Mouse (Mus musculus): Measurements from ENCODE around the gene Trio. TPM values are rescaled to one million over a fixed set of nuclear protein-coding genes. Genes with fewer than 3 reads are reported as not detected.
A peak's percentile ranks its signal among the peaks of the same experiment; 100 is the strongest.

Trio gene
- polyA plus RNA-seq, 1 experiment, result 56.3 TPM

DNA sequence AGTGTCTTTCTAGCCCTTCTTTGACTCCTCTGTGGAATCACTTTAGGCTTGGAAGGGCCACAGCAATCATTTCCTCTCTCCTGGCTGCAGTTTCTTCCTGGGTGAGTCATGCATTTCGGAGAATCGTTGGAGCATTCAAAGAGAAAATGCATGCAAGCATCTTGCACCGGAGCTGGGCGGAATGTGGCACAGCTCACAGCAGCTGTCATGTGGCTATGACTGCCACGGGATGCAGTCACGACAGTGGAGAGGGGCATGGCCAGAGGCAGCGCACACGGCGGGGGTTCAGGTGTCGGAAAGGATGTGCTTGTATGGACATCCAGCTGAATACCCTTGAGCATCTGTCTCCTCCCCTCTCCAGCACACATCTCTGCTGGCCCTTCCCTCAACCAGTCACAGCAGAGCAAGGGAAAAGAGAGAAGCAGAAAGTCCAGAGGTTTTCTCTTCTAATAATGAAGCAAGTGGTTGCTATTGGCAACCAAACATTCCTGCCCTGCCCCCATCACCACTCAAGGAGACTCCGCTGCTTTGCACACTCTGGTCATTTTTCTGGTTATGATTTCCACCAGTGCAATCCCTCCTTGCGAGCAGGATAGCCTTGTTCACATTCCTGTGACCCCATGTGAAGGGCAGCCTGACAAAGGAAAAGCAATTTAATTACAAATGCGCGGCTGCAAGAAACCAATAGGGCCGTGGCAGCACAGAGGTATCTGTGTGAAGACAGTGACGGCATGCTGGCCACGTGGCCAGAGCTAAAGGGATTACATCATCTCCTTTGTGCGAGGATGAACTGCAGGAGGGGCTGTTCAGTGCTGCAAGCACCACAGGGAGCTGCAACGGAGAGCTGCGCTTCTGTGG is 88.4 kb downstream of the Trio start:
- no peaks in the 10 kb centered on the region for H3K36me3 ChIP-seq (ENCODE audit: control insufficient read depth, insufficient read depth)
- TF ChIP-seq REST (IDR thresholded peaks at IDR 0.05; ENCODE audit: insufficient read depth, insufficient read length) (peak; percentile 23), MYOG (IDR thresholded peaks at IDR 0.05; ENCODE audit: control insufficient read depth in 1 of 3, insufficient read depth in 1 of 3, insufficient read length in 2 of 3, low read depth in 2 of 3) (peak; percentile 72 to 99 (median 99)), USF1 (IDR thresholded peaks at IDR 0.05; ENCODE audit: low read depth) (peak; percentile 99), SRF (IDR thresholded peaks at IDR 0.05; ENCODE audit: control insufficient read depth, insufficient read length, low read depth) (peak; percentile 96), MAX (IDR thresholded peaks at IDR 0.05; ENCODE audit: low read depth) (peak; percentile 96), TCF3 (IDR thresholded peaks at IDR 0.05; ENCODE audit: insufficient read length, low read depth) (peak; percentile 91), E2F4 (IDR thresholded peaks at IDR 0.05; ENCODE audit: insufficient read depth) (no peak), POLR2AphosphoS2 (IDR thresholded peaks at IDR 0.05; ENCODE audit: insufficient read length, low read depth) (peak; percentile 63), MYOD1 (IDR thresholded peaks at IDR 0.05; ENCODE audit: control insufficient read depth in 1 of 3, insufficient read length in 2 of 3, low read depth in 2 of 3) (peak in 2 of 3 experiments; percentile 98 to 100), TCF12 (IDR thresholded peaks at IDR 0.05; ENCODE audit: insufficient read depth, poor library complexity, severe bottlenecking) (peak; percentile 78), POLR2A (IDR thresholded peaks at IDR 0.05; ENCODE audit: insufficient read length, low read depth) (peak; percentile 52), CEBPB (IDR thresholded peaks at IDR 0.05; ENCODE audit: insufficient read depth, poor library complexity, severe bottlenecking) (peak; percentile 77)
- H3K27me3 ChIP-seq (ENCODE audit: control insufficient read depth, insufficient read depth, insufficient read length), result no peaks in the 10 kb centered on the region
- H3ac ChIP-seq (ENCODE audit: control insufficient read depth, insufficient read length), result no peak overlapping the region
- peaks cover 87% of the 10 kb centered on the region for H3K79me2 ChIP-seq (ENCODE audit: control insufficient read depth, insufficient read depth)
- H3K4me2 ChIP-seq (ENCODE audit: low read depth), result peak overlapping the region; percentile 93
- H3K4me3 ChIP-seq, result peak overlapping the region; percentile 14

DNA sequence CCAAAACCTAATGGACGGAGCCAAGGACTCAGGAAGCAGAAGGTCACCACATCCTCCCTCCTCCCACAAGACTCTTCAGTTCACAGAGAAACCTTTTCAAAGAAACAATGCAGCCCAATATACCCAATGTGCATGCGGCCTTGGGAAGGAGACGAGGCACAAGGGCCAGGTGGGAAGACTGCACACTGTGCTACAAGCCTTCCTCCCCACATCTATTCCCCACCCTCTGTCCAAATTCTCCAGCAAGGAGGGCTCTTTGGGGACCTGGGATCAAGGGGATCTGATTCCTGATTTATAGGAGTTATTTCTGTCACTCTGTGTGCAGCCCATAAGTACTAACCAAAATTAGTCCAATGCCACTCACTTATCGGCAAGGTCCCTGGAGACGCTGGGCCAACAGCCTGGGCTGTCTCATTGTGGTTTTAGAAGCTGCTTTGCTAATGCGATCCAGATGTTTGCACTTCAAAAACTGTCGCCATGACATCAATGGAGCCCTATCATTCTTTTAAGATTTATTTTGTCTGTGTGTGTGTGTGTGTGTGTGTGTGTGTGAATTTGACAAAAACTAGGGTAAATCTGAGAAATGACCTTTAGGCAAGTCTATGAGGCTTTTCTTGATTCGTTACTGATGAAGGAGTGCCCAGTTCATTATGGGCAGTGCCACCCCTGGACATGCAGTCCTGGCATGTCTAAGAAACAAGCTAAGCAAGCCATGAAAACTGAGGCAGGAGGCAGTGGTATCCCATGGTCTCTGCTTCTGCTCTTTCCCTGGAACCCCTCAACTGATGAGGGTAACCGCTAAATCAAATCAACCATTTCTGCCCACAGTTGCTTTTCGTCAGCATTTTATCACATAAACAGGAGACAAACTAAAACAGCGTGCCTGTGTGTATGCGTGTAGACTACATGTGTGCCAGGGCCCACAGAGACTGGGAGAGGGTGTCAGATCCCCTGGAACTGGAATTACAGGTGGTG is 89.6 kb downstream of the Trio start:
- TF ChIP-seq MAX (IDR thresholded peaks at IDR 0.05; ENCODE audit: low read depth), result no peak
- 0 out of 2 replicates have a peak, but pooled peaks have one; percentile 19 for TF ChIP-seq CEBPB (IDR thresholded peaks at IDR 0.05; ENCODE audit: insufficient read depth, poor library complexity, severe bottlenecking)
- TF ChIP-seq TCF12 (IDR thresholded peaks at IDR 0.05; ENCODE audit: insufficient read depth, poor library complexity, severe bottlenecking), result peak; percentile 78
- no peak for TF ChIP-seq MYOG (IDR thresholded peaks at IDR 0.05; ENCODE audit: control insufficient read depth in 1 of 3, insufficient read depth in 1 of 3, insufficient read length in 2 of 3, low read depth in 2 of 3)
- no peak for TF ChIP-seq TCF3 (IDR thresholded peaks at IDR 0.05; ENCODE audit: insufficient read length, low read depth)
- TF ChIP-seq REST (IDR thresholded peaks at IDR 0.05; ENCODE audit: insufficient read depth, insufficient read length), result no peak
- peak in 1 of 3 experiments; percentile 3 for TF ChIP-seq MYOD1 (IDR thresholded peaks at IDR 0.05; ENCODE audit: control insufficient read depth in 1 of 3, insufficient read length in 2 of 3, low read depth in 2 of 3)
- no peak overlapping the region for H3ac ChIP-seq (ENCODE audit: control insufficient read depth, insufficient read length)
- H3K4me2 ChIP-seq (ENCODE audit: low read depth), result peak overlapping the region; percentile 93
- no peaks in the 10 kb centered on the region for H3K36me3 ChIP-seq (ENCODE audit: control insufficient read depth, insufficient read depth)
- H3K27me3 ChIP-seq (ENCODE audit: control insufficient read depth, insufficient read depth, insufficient read length), result no peaks in the 10 kb centered on the region
- peak overlapping the region; percentile 14 for H3K4me3 ChIP-seq
- peaks cover 87% of the 10 kb centered on the region for H3K79me2 ChIP-seq (ENCODE audit: control insufficient read depth, insufficient read depth)

DNA sequence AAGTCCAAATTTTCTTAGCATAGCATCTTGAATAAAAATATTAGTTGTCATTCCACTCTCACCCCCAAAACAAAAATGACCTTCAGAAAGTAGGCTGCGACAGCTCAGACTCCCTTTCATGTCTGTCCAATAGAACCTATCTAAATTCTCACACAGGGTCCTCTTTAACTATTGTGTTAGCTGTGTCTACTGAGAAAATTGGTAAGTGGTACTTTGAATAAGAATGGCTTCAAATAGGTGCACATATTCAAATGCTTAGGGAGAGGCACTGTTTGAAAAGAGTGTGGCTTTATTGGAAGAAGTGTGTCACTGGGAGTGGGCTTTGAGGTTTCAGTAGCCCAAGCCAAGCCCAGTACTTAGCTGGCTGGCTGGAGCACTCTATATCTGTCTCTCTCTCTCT is 92.4 kb downstream of the Trio start:
- H3K79me2 ChIP-seq (ENCODE audit: control insufficient read depth, insufficient read depth), result peaks cover 87% of the 10 kb centered on the region
- no peaks in the 10 kb centered on the region for H3K36me3 ChIP-seq (ENCODE audit: control insufficient read depth, insufficient read depth)
- H3K27me3 ChIP-seq (ENCODE audit: control insufficient read depth, insufficient read depth, insufficient read length), result no peaks in the 10 kb centered on the region
- no peak overlapping the region for H3ac ChIP-seq (ENCODE audit: control insufficient read depth, insufficient read length)
- H3K4me2 ChIP-seq (ENCODE audit: low read depth), result no peak overlapping the region
- no peak overlapping the region for H3K4me3 ChIP-seq
- TF ChIP-seq MYOD1 (IDR thresholded peaks at IDR 0.05; ENCODE audit: control insufficient read depth in 1 of 3, insufficient read length in 2 of 3, low read depth in 2 of 3) (no peak), POLR2A (IDR thresholded peaks at IDR 0.05; ENCODE audit: insufficient read length, low read depth) (no peak)

DNA sequence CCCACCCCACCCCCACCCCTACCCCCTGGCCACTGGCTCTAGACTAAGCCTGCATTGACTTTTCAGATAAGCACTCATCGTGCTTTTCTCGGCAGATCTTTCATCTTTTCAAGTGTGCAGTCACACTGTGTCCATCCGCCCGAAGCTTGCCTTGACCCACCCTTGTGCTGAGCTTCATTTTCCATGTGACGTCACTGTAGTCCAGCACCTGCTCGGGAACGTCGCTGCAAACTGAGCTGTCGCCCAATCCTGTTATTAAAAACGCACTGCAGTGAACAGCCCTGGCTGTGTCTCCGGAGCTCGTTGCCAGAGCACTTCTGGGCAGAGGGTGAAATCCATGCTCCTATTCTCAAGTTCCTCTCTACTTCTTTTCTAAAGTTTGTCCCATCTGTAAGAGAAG is 93.8 kb downstream of the Trio start:
- Histone ChIP-seq H3K4me3 (no peak overlapping the region), H3K4me2 (ENCODE audit: low read depth) (no peak overlapping the region), H3K36me3 (ENCODE audit: control insufficient read depth, insufficient read depth) (no peaks in the 10 kb centered on the region), H3K27me3 (ENCODE audit: control insufficient read depth, insufficient read depth, insufficient read length) (no peaks in the 10 kb centered on the region), H3K79me2 (ENCODE audit: control insufficient read depth, insufficient read depth) (peaks cover 94% of the 10 kb centered on the region), H3ac (ENCODE audit: control insufficient read depth, insufficient read length) (no peak overlapping the region)
- TF ChIP-seq MYOD1 (IDR thresholded peaks at IDR 0.05; ENCODE audit: control insufficient read depth in 1 of 3, insufficient read length in 2 of 3, low read depth in 2 of 3) (peak in 2 of 3 experiments; percentile 86 to 93), SRF (IDR thresholded peaks at IDR 0.05; ENCODE audit: control insufficient read depth, insufficient read length, low read depth) (no peak), MAX (IDR thresholded peaks at IDR 0.05; ENCODE audit: low read depth) (no peak)

DNA sequence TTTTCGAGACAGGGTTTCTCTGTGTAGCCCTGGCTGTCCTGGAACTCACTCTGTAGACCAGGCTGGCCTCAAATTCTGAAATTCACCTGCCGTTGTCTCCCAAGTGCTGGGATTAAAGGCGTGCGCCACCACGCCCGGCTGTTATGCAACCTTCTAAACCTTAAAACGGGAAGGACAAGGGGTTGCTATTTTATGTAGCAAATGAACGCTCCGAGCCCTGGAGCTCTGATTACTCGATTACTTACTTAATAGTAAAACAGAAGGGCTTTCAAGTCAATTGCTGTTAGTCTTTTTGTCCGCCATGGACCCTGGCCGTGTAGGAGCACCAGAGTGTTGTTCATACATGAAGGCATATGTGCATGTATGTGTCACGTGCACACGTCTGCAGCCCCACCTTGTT is 94.2 kb downstream of the Trio start:
- H3K79me2 ChIP-seq (ENCODE audit: control insufficient read depth, insufficient read depth), result peaks cover 97% of the 10 kb centered on the region
- H3K4me3 ChIP-seq, result no peak overlapping the region
- no peak overlapping the region for H3K4me2 ChIP-seq (ENCODE audit: low read depth)
- H3K27me3 ChIP-seq (ENCODE audit: control insufficient read depth, insufficient read depth, insufficient read length), result no peaks in the 10 kb centered on the region
- H3ac ChIP-seq (ENCODE audit: control insufficient read depth, insufficient read length), result no peak overlapping the region
- H3K36me3 ChIP-seq (ENCODE audit: control insufficient read depth, insufficient read depth), result no peaks in the 10 kb centered on the region
- no peak for TF ChIP-seq CEBPB (IDR thresholded peaks at IDR 0.05; ENCODE audit: insufficient read depth, poor library complexity, severe bottlenecking)
- no peak for TF ChIP-seq TCF12 (IDR thresholded peaks at IDR 0.05; ENCODE audit: insufficient read depth, poor library complexity, severe bottlenecking)
- no peak for TF ChIP-seq E2F4 (IDR thresholded peaks at IDR 0.05; ENCODE audit: insufficient read depth)
- TF ChIP-seq MYOG (IDR thresholded peaks at IDR 0.05; ENCODE audit: control insufficient read depth in 1 of 3, insufficient read depth in 1 of 3, insufficient read length in 2 of 3, low read depth in 2 of 3), result no peak
- TF ChIP-seq TCF3 (IDR thresholded peaks at IDR 0.05; ENCODE audit: insufficient read length, low read depth), result no peak
- TF ChIP-seq POLR2AphosphoS2 (IDR thresholded peaks at IDR 0.05; ENCODE audit: insufficient read length, low read depth), result no peak
- no peak for TF ChIP-seq MAX (IDR thresholded peaks at IDR 0.05; ENCODE audit: low read depth)
- no peak for TF ChIP-seq REST (IDR thresholded peaks at IDR 0.05; ENCODE audit: insufficient read depth, insufficient read length)
- no peak for TF ChIP-seq SRF (IDR thresholded peaks at IDR 0.05; ENCODE audit: control insufficient read depth, insufficient read length, low read depth)
- no peak for TF ChIP-seq MYOD1 (IDR thresholded peaks at IDR 0.05; ENCODE audit: control insufficient read depth in 1 of 3, insufficient read length in 2 of 3, low read depth in 2 of 3)
- no peak for TF ChIP-seq POLR2A (IDR thresholded peaks at IDR 0.05; ENCODE audit: insufficient read length, low read depth)
- no peak for TF ChIP-seq USF1 (IDR thresholded peaks at IDR 0.05; ENCODE audit: low read depth)

All from myocyte (in vitro differentiated cells).